Mouse (Mus musculus) heart, postnatal 0 days (tissue): ENCODE data around the gene Grwd1. TPM values are rescaled to one million over a fixed set of nuclear protein-coding genes. Genes with fewer than 3 reads are reported as not detected.
"Not testable (repeated sequence)": the region's sequence is repeated elsewhere in the genome, so short reads cannot be mapped to it uniquely, and the experiment has no call there.

Experiments used
- ATAC-seq: fragments of 200-750 bp; cut with Nextera tagmentation; 2 replicates; pipeline ENCODE4 v1.8.0; 2017; ENCODE audit warnings: low read depth, moderate number of reproducible peaks, moderate library complexity; ENCODE audit not compliant: insufficient read depth
- DNase-seq: peaks from one replicate; pipeline ENCODE4 v3.0.0-alpha.2; 2016; ENCODE audit warnings: low spot score
- H3K27ac ChIP-seq: fragments of 300-500 bp; sonication (generic); 2 replicates; pipeline ENCODE4 v1.5.1; 2014; ENCODE audit warnings: low read depth, mild to moderate bottlenecking
- H3K27me3 ChIP-seq: fragments of 300-500 bp; sonication (generic); 2 replicates; pipeline ENCODE4 v1.6.1; 2014; ENCODE audit warnings: low read length, mixed read lengths; ENCODE audit not compliant: control insufficient read depth, insufficient read depth
- H3K36me3 ChIP-seq: fragments of 300-500 bp; sonication (generic); replicated peaks from 2 replicates; pipeline ENCODE4 v1.6.1; 2014; ENCODE audit warnings: low read length, mixed read lengths; ENCODE audit not compliant: control insufficient read depth, insufficient read depth
- H3K4me1 ChIP-seq: fragments of 300-500 bp; sonication (generic); 2 replicates; pipeline ENCODE4 v1.6.1; 2014; ENCODE audit warnings: antibody characterized with exemption; ENCODE audit not compliant: control insufficient read depth, insufficient read depth
- H3K4me2 ChIP-seq: fragments of 300-500 bp; sonication (generic); 2 replicates; pipeline ENCODE4 v1.6.1; 2014; ENCODE audit warnings: low read depth, mild to moderate bottlenecking, low read length, moderate library complexity
- H3K4me3 ChIP-seq: fragments of 300-500 bp; sonication (generic); 2 replicates; pipeline ENCODE4 v1.5.1; 2014; ENCODE audit warnings: low read depth, low read length
- H3K9ac ChIP-seq: fragments of 300-500 bp; sonication (generic); replicated peaks from 2 replicates; pipeline ENCODE4 v1.6.1; 2014; ENCODE audit warnings: low read depth, low read length, mixed read lengths
- H3K9me3 ChIP-seq: fragments of 300-500 bp; sonication (generic); replicated peaks from 2 replicates; pipeline ENCODE4 v1.6.1; 2016; ENCODE audit warnings: low read length; ENCODE audit not compliant: control insufficient read depth
- CTCF ChIP-seq: IDR thresholded peaks from 2 replicates; pipeline ENCODE4 v1.5.1; 2016; ENCODE audit warnings: antibody characterized with exemption, control low read depth, low read depth
- EP300 ChIP-seq: IDR thresholded peaks from 2 replicates; pipeline ENCODE4 v1.6.1; 2016; ENCODE audit warnings: antibody characterized with exemption, low read depth
- WGBS: fragments of 180-500 bp; shearing (Covaris S2); extraction: QIAGEN DNeasy Blood & Tissue Kit; methylation state at CpG from one replicate; pipeline ENCODE4 v1.1.7; 2014; 5-methylcytosine and 5-hydroxymethylcytosine counted together
- polyA plus RNA-seq: library from polyadenylated mRNA; unstranded; fragments of >200 nt; fragmentation: Nextera tagmentation; extraction: Ambion mirVana; gene quantifications from 2 replicates; pipeline ENCODE4 v1.2.1, GENCODE M21; 2015
- total RNA-seq: library from RNA; depleted of rRNA; stranded (reverse); fragments of >200 nt; gene quantifications from 2 replicates; pipeline ENCODE4 v1.2.3, GENCODE M21; 2014; ENCODE audit warnings: low replicate concordance; rRNA removed

The Grwd1 gene
- total RNA-seq (26.7 and 28.8 TPM in 2 replicates), polyA plus RNA-seq (19.3 and 22.7 TPM in 2 replicates)

DNA sequence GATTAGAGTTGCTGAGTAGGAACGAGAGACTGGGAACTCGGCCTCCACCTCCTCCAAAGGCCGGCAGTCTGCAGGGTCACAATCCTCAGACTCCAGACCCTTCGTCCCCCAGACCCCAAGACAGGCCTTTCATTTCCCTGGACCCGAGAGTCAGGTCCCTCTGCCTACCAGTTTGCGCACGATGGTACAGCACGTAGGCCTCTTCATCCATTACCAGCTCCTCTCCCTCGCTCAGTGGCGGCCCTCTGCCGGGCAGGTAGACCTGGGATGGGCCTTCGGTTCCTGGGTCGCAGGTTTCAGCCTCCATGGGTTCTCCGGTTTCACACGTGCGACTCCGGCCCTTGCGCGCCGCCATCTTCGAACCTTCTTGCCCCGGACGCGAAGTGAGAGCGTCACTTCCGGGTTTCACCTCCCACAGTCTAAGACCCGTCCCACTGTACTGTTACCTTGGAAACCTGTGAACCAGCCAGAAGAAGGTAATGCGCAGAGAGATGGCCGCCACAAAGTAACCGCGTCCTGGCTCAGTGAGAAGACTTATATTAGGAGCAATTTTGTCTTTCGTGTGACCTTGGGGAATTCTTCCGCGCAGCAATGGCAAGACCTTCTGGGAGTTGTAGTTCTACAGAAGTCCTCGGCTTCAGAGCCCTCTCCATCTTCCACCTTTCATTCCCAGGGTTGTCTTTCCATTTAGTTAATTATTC lies at the start of gene Grwd1:
Grwd1 (minus strand) TSS at position 518 of the 701 bp plus-strand sequence.
- Histone ChIP-seq H3K36me3 (peaks cover 36% of the 10 kb centered on the region), H3K9me3 (no peaks in the 10 kb centered on the region), H3K27me3 (peaks cover 46% of the 10 kb centered on the region), H3K4me2 (peak within 1 kb of the TSS; percentile 87), H3K9ac (peak within 1 kb of the TSS; percentile 63), H3K4me3 (peak within 1 kb of the TSS; percentile 70), H3K27ac (peak within 1 kb of the TSS; percentile 75), H3K4me1 (peaks cover 8% of the 10 kb centered on the region)
- no peak; the same call in 1 of the 2 replicates for TF ChIP-seq EP300
- no peak for TF ChIP-seq CTCF
- DNase-seq (peak; percentile 89), ATAC-seq (peak; percentile 86)
- WGBS: 0% methylated on average over 35 of the region's 35 CpGs

DNA sequence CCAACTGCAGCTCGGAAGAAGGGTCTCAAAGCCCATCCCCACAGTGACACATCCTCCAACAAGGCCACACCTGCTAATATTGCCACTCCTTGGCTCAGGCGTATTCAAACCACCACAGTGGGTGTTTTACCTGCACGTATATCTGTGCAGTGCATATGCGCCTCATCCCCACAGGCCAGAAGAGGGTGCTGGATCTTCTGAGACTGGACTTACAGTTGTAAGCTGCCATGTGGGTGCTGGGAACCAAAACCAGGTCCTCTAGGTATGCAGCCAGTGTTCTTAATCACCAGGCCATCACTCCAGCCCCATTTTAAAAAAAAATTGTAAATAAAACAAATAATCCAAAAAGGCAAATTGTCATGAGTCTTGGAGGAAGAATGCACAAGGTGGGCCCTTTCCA lies 49.8 kb upstream of the Grwd1 start:
- Histone ChIP-seq H3K4me3 (no peak overlapping the region), H3K4me2 (no peak overlapping the region), H3K27me3 (no peaks in the 10 kb centered on the region), H3K9ac (no peak overlapping the region), H3K4me1 (no peaks in the 10 kb centered on the region), H3K36me3 (peaks cover 86% of the 10 kb centered on the region), H3K9me3 (no peaks in the 10 kb centered on the region; the same call in 1 of the 2 replicates), H3K27ac (no peak overlapping the region)
- TF ChIP-seq CTCF (no peak), EP300 (no peak)
- DNase-seq (no peak), ATAC-seq (no peak)
- WGBS: 94% methylated on average over 4 of the region's 4 CpGs

DNA sequence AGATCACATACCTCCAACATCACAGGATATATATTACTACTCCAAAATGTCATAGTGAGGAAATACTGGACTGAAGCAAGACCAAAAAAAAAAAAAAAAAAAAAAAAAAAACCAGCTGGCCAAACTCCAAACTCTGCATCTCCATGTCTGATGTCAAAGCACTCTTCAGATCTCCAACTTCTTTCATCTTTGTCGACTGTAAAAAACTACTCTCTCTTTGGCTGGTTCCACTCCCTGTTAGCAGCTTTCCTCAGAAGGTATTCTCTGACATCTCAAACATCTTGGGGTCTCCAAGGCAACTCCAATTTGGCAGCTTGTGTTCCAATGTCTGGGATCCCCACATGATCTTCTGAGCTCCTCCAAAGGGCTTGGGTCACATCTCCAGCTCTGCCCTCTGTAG lies 47.5 kb upstream of the Grwd1 start, which contains the start of gene Grin2d:
Grin2d (minus strand) TSS at position 101 of the 400 bp plus-strand sequence.
- not testable (repeated sequence) for H3K4me2 ChIP-seq, H3K27ac ChIP-seq, ATAC-seq, DNase-seq, H3K4me3 ChIP-seq, H3K27me3 ChIP-seq, H3K9me3 ChIP-seq, H3K9ac ChIP-seq
- peaks cover 13% of the 10 kb centered on the region for H3K4me1 ChIP-seq
- WGBS: 84% methylated on average over 1 of the region's 1 CpGs
- peaks cover 77% of the 10 kb centered on the region for H3K36me3 ChIP-seq

DNA sequence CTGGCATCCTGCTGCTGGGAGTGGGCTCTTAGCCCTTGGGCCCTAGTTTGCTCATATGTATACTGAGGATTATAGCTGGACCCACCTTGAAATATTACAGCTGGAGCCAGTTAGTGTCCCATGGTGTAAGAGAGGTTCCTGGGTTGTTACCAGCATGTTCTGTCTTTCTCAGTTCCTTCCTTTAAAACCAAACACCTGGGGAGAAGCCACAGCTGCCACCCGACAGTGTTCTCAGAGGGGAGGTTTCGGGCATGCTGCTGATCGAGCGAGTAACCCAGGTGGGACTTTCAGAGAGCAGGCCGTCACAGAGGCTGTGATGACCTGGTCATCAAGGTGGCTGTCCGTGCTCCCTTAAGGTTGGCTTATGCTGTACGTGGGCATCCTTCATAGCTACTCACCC lies 46.2 kb upstream of the Grwd1 start:
- H3K27ac ChIP-seq: no peak overlapping the region
- peaks cover 63% of the 10 kb centered on the region for H3K36me3 ChIP-seq
- TF ChIP-seq EP300: no peak
- no peak for TF ChIP-seq CTCF
- peaks cover 13% of the 10 kb centered on the region for H3K4me1 ChIP-seq
- 96% methylated on average over 7 of the region's 7 CpGs for WGBS
- H3K4me2 ChIP-seq: no peak overlapping the region
- no peak overlapping the region for H3K9ac ChIP-seq
- H3K27me3 ChIP-seq: no peaks in the 10 kb centered on the region
- no peak overlapping the region for H3K4me3 ChIP-seq
- ATAC-seq: no peak
- no peaks in the 10 kb centered on the region; the same call in 1 of the 2 replicates for H3K9me3 ChIP-seq
- DNase-seq: no peak

DNA sequence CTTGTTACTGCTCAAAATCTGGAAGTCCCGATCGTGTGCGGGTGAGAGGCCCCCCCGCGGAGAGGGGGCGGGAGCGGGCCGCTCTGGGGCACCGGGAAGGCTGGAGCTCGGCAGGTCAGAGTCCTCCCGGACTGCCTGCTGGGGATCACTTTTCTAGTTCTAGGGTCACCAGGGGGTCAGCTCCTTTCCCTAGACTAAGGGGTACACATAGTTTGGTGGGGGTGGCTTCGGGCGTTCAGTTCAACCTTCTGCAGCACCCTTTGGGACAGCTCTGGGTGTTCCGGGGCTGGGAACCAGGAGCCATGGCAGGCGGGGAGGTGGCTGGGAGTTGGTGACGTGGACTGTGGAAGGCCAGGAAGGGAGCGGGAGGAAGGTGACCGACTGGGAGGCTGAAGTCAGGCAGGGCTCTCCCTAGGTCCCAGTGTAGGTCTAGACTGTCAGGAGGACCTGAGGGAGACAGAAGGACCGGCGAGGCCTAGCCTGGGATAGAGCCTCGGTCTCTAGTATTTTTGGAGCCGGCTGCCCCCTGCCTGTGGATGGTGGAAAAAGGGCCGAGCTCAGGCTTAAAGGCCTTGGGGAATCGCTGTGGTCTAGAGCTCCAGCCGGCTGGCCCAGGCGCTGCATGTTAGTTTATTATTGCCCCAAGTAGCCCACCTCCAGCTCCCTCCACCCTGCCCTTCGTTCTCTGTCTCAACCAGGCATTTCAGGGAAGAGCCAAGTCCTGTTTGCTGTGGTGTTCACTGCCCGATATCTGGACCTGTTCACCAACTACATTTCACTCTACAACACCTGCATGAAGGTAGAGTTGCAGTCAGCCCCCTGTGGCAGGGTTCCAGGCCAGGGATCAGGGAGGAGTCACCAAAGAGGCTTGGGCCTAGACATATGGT lies 42.6 kb upstream of the Grwd1 start:
- Histone ChIP-seq H3K36me3 (peaks cover 36% of the 10 kb centered on the region), H3K27me3 (peaks cover 24% of the 10 kb centered on the region), H3K9ac (peak overlapping the region; percentile 94), H3K27ac (peak overlapping the region; percentile 92), H3K4me1 (peaks cover 27% of the 10 kb centered on the region), H3K9me3 (no peaks in the 10 kb centered on the region), H3K4me3 (peak overlapping the region; percentile 78), H3K4me2 (peak overlapping the region; percentile 75)
- WGBS: 1% methylated on average over 28 of the region's 28 CpGs
- DNase-seq (peak; percentile 34), ATAC-seq (peak; percentile 62)
- TF ChIP-seq CTCF: peak; percentile 16; the same call in 1 of the 2 replicates
- no peak for TF ChIP-seq EP300
